Mouse (Mus musculus): ENCODE data around the gene Pwwp2b.

- TF ChIP-seq POLR2A (IDR thresholded peaks at IDR 0.05; ENCODE audit: insufficient read depth, low read depth, low read length) (no peak), CTCF (IDR thresholded peaks at IDR 0.05; ENCODE audit: insufficient read depth, low read depth, low read length) (no peak)
Measured at GRCm38 (mm10) chr7:139213751-139214150, 34.5 kb upstream of the Pwwp2b start.
